Mouse (Mus musculus) heart, embryonic 15.5 days (tissue): ENCODE measurements at regions not wholly inside any gene's neighbourhood (a gene's known extent, or its start where the extent isn't known, plus 50 kb on each side); places are given as distances from the start of the nearest gene placed in this dataset.

Experiments used
- ATAC-seq: fragments of 200-750 bp; cut with Nextera tagmentation; replicated peaks from 2 replicates; pipeline ENCODE4 v1.8.0; 2017; ENCODE audit warnings: low read depth, moderate TSS enrichment; ENCODE audit not compliant: insufficient number of reproducible peaks, insufficient read depth, low FRiP score
- H3K27ac ChIP-seq: fragments of 300-500 bp; sonication (generic); 2 replicates; pipeline ENCODE4 v1.5.1; 2015; ENCODE audit warnings: mild to moderate bottlenecking, inconsistent platforms
- H3K27me3 ChIP-seq: fragments of 300-500 bp; sonication (generic); 2 replicates; pipeline ENCODE4 v1.6.1; 2015; ENCODE audit warnings: inconsistent platforms
- H3K36me3 ChIP-seq: fragments of 300-500 bp; sonication (generic); 2 replicates; pipeline ENCODE4 v1.6.1; 2015; ENCODE audit warnings: mild to moderate bottlenecking, inconsistent platforms
- H3K4me1 ChIP-seq: fragments of 300-500 bp; sonication (generic); replicated peaks from 2 replicates; pipeline ENCODE4 v1.6.1; 2015; ENCODE audit warnings: inconsistent platforms
- H3K4me2 ChIP-seq: fragments of 300-500 bp; sonication (generic); 2 replicates; pipeline ENCODE4 v1.6.1; 2015; ENCODE audit warnings: inconsistent platforms, mild to moderate bottlenecking, moderate library complexity
- H3K4me3 ChIP-seq: fragments of 300-500 bp; sonication (generic); 2 replicates; pipeline ENCODE4 v1.5.1; 2015; ENCODE audit warnings: mild to moderate bottlenecking, inconsistent platforms
- H3K9ac ChIP-seq: fragments of 300-500 bp; sonication (generic); 2 replicates; pipeline ENCODE4 v1.6.1; 2015; ENCODE audit warnings: mild to moderate bottlenecking, inconsistent platforms
- H3K9me3 ChIP-seq: fragments of 300-500 bp; sonication (generic); replicated peaks from 2 replicates; pipeline ENCODE4 v1.6.1; 2016; ENCODE audit warnings: inconsistent platforms
- WGBS: fragments of 180-500 bp; shearing (Covaris S2); methylation state at CpG from one replicate; pipeline ENCODE4 v1.1.7; 2015; ENCODE audit warnings: mixed read lengths; 5-methylcytosine and 5-hydroxymethylcytosine counted together

DNA sequence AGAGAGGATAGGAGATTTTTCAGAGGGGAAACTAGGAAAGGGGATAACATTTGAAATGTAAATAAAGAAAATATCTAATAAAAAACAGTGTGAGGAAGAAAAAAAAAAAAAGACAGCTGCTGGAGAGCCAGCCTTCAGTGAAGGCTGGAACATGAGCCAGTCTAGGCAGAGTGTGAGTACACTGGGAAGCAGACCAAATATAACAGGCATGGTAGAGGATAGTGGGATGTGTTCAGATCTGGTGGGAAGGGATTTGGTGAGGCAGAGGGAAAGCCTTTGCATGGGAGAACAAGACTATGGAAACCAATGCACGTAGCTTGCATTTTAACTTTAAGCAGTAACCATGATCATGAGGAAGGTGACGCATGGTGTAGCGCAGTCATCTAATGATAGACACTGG, 144.5 kb upstream of the Ube2e3 start:
- Histone ChIP-seq H3K4me3 (no peak overlapping the region), H3K9ac (no peak overlapping the region), H3K4me1 (no peaks in the 10 kb centered on the region), H3K9me3 (no peaks in the 10 kb centered on the region), H3K36me3 (no peaks in the 10 kb centered on the region), H3K27ac (no peak overlapping the region), H3K27me3 (no peaks in the 10 kb centered on the region), H3K4me2 (no peak overlapping the region)
- WGBS = 94% methylated on average over 3 of the region's 3 CpGs
- no peak for ATAC-seq

GRCm38 (mm10) chr2:78722739-78723138, 145.2 kb upstream of the Ube2e3 start:
- WGBS = 56% methylated on average over 6 of the region's 6 CpGs

DNA sequence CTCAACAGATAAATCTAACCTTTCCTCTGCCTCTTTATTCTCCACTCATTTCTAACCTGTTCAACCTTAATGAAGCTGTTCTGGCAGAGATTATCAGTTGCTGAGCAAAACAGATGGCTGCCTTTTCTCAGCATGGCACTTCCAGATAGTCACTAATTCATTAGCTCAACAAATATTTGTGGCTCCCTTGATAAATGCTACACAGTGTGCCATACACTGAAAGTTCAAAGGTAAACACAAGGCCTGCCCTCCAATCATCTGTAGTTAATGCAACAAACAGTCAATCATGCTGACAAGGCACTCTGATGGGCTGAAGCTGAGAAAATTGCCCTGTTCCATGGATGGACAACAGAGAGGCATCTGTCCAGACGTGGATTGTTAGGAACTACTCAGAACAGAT, 149.4 kb upstream of the Ube2e3 start:
- WGBS = 41% methylated on average over 1 of the region's 1 CpGs

More at GRCm38 (mm10) chr2:78722739-78723138, 145.2 kb upstream of the Ube2e3 start:
- no peaks in the 10 kb centered on the region for H3K27me3 ChIP-seq
- no peak overlapping the region for H3K4me3 ChIP-seq
- no peak overlapping the region for H3K27ac ChIP-seq
- H3K9ac ChIP-seq = no peak overlapping the region
- no peak overlapping the region for H3K4me2 ChIP-seq
- H3K9me3 ChIP-seq = no peaks in the 10 kb centered on the region
- no peaks in the 10 kb centered on the region for H3K36me3 ChIP-seq
- no peaks in the 10 kb centered on the region for H3K4me1 ChIP-seq
- ATAC-seq = no peak

DNA sequence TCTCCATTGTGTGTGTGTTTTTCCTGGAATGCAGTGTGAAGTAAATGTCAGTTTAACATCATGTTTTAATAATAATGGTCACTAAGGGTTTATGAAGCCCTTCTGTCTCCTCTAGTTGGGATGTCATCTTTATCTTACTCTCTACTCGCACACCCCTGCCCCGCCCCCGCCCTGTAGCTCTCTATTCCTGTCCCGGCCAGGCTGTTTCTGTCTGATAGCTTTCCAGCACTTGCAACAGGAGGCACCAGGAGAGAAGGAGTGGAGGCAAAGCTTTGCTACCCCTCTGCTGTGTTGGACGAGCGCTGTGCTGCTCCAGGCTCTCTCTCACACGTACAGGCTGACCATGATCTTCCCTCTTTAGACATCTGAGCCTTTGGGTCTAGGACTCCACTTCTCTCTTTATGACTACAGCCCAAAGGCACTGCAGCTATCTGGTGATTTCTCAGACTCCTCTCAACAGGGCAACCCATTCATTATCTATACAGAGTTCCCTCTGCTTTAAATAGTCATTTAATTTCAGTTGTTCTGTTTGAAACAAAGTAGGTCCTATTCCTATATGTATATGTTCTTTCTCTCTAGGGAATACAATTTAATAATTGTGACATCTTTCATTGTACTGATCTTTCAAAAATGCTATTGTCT, 151.6 kb upstream of the Ube2e3 start:
- Histone ChIP-seq H3K27ac (no peak overlapping the region), H3K4me3 (no peak overlapping the region), H3K36me3 (no peaks in the 10 kb centered on the region), H3K9me3 (no peaks in the 10 kb centered on the region), H3K4me1 (0 out of 2 replicates have a peak, but pooled peaks cover 4% of the 10 kb centered on the region), H3K27me3 (no peaks in the 10 kb centered on the region), H3K9ac (no peak overlapping the region), H3K4me2 (no peak overlapping the region)
- WGBS = 25% methylated on average over 7 of the region's 7 CpGs
- ATAC-seq = no peak

More for the DNA sequence above, 149.4 kb upstream of the Ube2e3 start:
- H3K4me1 ChIP-seq = 0 out of 2 replicates have a peak, but pooled peaks cover 4% of the 10 kb centered on the region
- no peaks in the 10 kb centered on the region for H3K27me3 ChIP-seq
- no peak overlapping the region for H3K27ac ChIP-seq
- no peaks in the 10 kb centered on the region for H3K9me3 ChIP-seq
- ATAC-seq = no peak
- no peaks in the 10 kb centered on the region for H3K36me3 ChIP-seq
- no peak overlapping the region for H3K4me3 ChIP-seq
- H3K9ac ChIP-seq = no peak overlapping the region
- H3K4me2 ChIP-seq = no peak overlapping the region

GRCm38 (mm10) chr2:78694851-78695250, 173.1 kb upstream of the Ube2e3 start:
- Histone ChIP-seq H3K4me3 (no peak overlapping the region), H3K4me2 (no peak overlapping the region), H3K27me3 (no peaks in the 10 kb centered on the region), H3K9me3 (no peaks in the 10 kb centered on the region), H3K36me3 (no peaks in the 10 kb centered on the region), H3K9ac (no peak overlapping the region), H3K27ac (no peak overlapping the region), H3K4me1 (no peaks in the 10 kb centered on the region)
- WGBS = 91% methylated on average over 6 of the region's 6 CpGs
- ATAC-seq = no peak

GRCm38 (mm10) chr2:78656668-78657067, 211.3 kb upstream of the Ube2e3 start:
- no peak for ATAC-seq
- H3K9me3 ChIP-seq = no peaks in the 10 kb centered on the region
- H3K4me1 ChIP-seq = no peaks in the 10 kb centered on the region
- no peaks in the 10 kb centered on the region for H3K36me3 ChIP-seq
- H3K9ac ChIP-seq = no peak overlapping the region
- H3K4me3 ChIP-seq = no peak overlapping the region
- no peak overlapping the region for H3K27ac ChIP-seq
- no peaks in the 10 kb centered on the region for H3K27me3 ChIP-seq
- WGBS = 79% methylated on average over 2 of the region's 2 CpGs
- H3K4me2 ChIP-seq = no peak overlapping the region

- Histone ChIP-seq H3K27me3 (no peaks in the 10 kb centered on the region), H3K4me3 (no peak overlapping the region), H3K9ac (no peak overlapping the region), H3K36me3 (no peaks in the 10 kb centered on the region), H3K4me1 (no peaks in the 10 kb centered on the region), H3K9me3 (no peaks in the 10 kb centered on the region), H3K4me2 (no peak overlapping the region), H3K27ac (no peak overlapping the region)
- ATAC-seq = no peak
- WGBS = 75% methylated on average over 7 of the region's 7 CpGs
Observed at GRCm38 (mm10) chr2:78655156-78655855, 212.6 kb upstream of the Ube2e3 start.

- no peak for ATAC-seq
- no peak overlapping the region for H3K9ac ChIP-seq
- no peak overlapping the region for H3K4me3 ChIP-seq
- no peaks in the 10 kb centered on the region for H3K36me3 ChIP-seq
- no peak overlapping the region for H3K4me2 ChIP-seq
- no peaks in the 10 kb centered on the region for H3K9me3 ChIP-seq
- H3K27me3 ChIP-seq = no peaks in the 10 kb centered on the region
- H3K27ac ChIP-seq = no peak overlapping the region
- 55% methylated on average over 2 of the region's 2 CpGs for WGBS
- no peaks in the 10 kb centered on the region for H3K4me1 ChIP-seq
Observed at GRCm38 (mm10) chr2:78651549-78651948, 216.4 kb upstream of the Ube2e3 start.

DNA sequence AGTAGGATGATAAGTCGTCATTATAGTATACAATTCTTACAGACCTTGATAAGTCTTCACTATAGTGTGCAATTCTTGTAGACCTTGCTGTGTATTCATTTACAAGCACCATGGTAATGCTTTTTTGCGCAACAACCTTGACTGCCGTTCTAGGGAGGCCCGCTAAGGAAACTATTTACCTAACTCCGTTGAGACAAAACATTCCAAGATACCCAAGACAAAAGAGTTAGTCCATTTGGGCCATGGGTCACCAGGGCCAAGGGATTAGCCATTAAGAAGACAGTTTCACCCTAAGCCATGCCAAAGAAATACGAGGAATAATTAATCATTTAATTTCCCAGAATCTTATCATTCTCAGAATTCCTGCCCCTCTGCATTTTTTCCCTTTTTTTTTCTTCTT, 227.6 kb upstream of the Ube2e3 start:
- H3K4me2 ChIP-seq = no peak overlapping the region
- H3K4me1 ChIP-seq = no peaks in the 10 kb centered on the region
- 84% methylated on average over 6 of the region's 6 CpGs for WGBS
- no peak overlapping the region for H3K4me3 ChIP-seq
- H3K9me3 ChIP-seq = no peaks in the 10 kb centered on the region
- no peaks in the 10 kb centered on the region for H3K27me3 ChIP-seq
- H3K9ac ChIP-seq = no peak overlapping the region
- ATAC-seq = no peak
- no peak overlapping the region for H3K27ac ChIP-seq
- H3K36me3 ChIP-seq = no peaks in the 10 kb centered on the region

- no peak for ATAC-seq
- H3K27me3 ChIP-seq = no peaks in the 10 kb centered on the region
- H3K4me2 ChIP-seq = no peak overlapping the region
- no peak overlapping the region for H3K9ac ChIP-seq
- no peaks in the 10 kb centered on the region for H3K9me3 ChIP-seq
- H3K4me1 ChIP-seq = no peaks in the 10 kb centered on the region
- no peak overlapping the region for H3K27ac ChIP-seq
- H3K4me3 ChIP-seq = no peak overlapping the region
- WGBS = 73% methylated on average over 4 of the region's 4 CpGs
- no peaks in the 10 kb centered on the region for H3K36me3 ChIP-seq
Observed at GRCm38 (mm10) chr2:78625264-78625663, 242.7 kb upstream of the Ube2e3 start.

GRCm38 (mm10) chr2:78606388-78606787, 261.5 kb upstream of the Ube2e3 start:
- Histone ChIP-seq H3K4me2 (no peak overlapping the region), H3K4me3 (no peak overlapping the region), H3K4me1 (peaks cover 7% of the 10 kb centered on the region; the same call in 1 of the 2 replicates), H3K9ac (no peak overlapping the region), H3K36me3 (no peaks in the 10 kb centered on the region), H3K9me3 (no peaks in the 10 kb centered on the region), H3K27me3 (no peaks in the 10 kb centered on the region), H3K27ac (no peak overlapping the region)
- ATAC-seq = no peak; the same call in 1 of the 2 replicates

GRCm38 (mm10) chr2:78600753-78601152, 267.2 kb upstream of the Ube2e3 start:
- Histone ChIP-seq H3K4me2 (no peak overlapping the region), H3K4me3 (no peak overlapping the region), H3K9me3 (no peaks in the 10 kb centered on the region), H3K27me3 (no peaks in the 10 kb centered on the region), H3K36me3 (no peaks in the 10 kb centered on the region), H3K9ac (no peak overlapping the region), H3K4me1 (peaks cover 1% of the 10 kb centered on the region; the same call in 1 of the 2 replicates), H3K27ac (no peak overlapping the region)
- 84% methylated on average over 2 of the region's 2 CpGs for WGBS
- no peak for ATAC-seq
